Mouse (Mus musculus) thymus, postnatal 36 days (tissue): ENCODE data around the gene Gpam.

Experiments used
- DNase-seq, 2 experiments: peaks; one replicate each; pipeline ENCODE4 v3.0.0; 2022; ENCODE audit warnings: mixed read lengths in 2 of 2

The Gpam gene

DNA sequence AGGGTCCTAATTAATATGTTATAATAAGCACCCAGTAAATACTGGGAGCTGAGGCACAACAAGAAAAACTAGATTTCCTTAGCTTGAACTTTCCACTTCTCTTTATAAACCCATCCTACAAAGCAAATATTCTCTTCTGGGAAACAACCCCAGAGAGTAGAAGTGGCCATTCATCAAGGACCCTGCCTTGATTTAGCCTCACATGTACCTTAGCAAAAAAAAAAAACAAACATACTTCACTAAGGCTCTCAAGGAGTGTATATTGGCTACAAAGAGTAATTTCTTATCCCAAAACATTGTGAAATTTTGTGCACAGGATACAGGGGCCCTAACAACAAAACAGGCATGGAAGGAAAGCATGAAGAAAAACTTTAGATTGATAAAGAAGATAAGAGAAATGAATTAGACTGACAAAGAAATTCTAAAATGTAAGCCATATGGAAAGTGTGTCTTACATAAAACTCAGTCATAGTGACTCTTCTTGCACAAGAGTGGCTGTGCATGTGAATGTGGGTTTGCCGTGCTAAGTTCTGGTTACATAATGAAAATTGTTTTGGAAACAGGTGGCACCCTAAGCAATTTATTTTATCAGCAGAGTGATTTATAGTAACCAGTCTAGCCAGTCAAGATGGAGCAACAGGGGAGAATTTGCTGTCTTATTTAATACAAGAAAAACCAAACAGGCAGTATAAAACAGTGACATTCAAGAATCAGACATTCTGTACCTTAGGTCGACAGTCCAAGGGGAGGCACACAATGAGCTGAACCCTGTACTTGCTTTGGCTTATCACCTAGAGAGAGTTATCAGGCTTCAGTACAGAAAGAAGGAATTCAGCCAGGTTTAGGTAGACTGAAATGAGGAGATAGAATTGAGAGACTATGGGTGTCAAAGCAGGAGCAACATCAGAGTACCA, 26.6 kb downstream of the Gpam start:
- DNase-seq: no peak

DNA sequence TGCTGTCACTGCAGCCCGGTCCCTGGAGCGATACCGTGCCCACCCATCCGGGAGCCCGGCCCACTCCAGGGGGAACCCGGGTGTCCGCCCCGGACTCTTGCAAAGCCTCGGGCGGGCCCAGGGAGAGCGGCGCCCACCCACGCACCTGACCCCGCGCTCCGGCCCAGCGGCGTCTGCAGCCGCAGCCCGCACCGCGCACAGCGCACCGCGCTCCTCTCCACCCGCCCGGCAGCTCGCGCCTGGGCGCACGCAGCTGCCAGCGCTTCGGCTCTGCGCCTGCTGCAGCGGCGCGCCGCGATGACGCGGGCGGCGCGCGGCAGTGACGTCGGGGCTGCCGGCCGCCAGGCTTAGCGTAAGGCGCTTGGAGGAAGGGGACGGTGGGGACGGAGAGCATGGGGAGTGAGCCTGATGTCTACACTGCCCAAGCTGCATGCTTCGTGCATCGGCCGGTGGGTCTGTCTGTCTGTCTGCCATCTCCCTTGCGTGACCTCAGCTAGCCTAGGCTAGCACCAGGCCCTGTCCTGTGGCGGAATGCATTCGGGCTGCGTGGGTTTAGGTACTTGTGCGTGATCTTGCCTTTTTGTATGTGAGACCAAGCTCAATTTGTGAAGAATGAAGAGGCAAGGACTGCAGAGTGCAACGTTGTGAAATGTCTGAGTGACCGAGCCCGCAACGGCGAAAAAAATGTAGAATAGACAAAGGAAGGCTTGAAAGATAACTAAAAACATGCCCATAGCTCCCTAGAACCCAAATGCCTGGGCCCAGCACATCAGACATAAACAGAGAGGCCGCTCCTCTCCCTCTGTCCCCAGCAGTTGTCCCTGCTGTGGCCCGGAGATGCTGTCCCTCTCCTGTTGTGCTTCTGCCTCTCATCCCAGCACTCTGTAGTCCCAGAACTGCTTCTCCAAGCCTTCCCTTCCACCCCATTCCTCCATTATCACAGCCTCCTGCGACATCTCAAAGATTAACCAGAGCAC, 27.6 kb downstream of the Gpam start:
- DNase-seq: peak; percentile 78 to 82

DNA sequence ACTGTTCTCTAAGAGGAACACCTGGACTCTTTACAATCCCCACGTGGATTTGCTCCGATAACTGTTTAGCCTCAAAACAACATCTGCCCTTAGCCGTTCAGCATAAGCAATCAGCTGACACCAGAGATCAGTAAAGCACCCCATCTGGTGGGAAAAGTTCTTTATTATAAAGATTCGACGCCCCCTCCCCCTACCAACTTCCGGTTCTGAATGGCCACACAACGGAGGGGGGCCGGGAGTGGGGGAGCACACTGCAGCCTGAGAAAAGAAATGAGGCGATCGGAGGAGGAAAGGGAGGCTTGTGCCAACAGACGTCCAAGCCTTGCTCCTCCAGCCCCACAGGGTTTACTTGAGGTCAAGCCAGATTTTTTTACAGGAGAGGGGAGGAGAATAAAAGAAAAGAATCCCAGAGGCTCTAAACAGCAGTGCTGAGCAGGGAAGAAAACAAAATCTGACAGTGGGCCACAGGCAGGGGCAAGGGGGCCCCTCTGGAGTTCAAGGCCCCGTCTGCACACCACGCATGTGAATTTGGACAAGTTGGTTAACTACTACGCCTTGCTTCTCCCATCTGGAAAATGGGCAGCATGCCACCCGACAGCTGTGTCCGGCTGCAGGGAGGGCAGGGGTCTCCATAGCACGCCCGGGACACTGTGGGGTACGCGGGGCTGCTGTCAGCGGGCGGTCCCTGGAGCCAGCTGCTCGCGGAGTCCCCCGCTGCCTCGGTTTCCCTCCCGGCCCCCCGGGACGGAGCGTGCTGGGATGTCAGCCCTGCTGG, 28.4 kb downstream of the Gpam start:
- peak; percentile 9 to 16 for DNase-seq

DNA sequence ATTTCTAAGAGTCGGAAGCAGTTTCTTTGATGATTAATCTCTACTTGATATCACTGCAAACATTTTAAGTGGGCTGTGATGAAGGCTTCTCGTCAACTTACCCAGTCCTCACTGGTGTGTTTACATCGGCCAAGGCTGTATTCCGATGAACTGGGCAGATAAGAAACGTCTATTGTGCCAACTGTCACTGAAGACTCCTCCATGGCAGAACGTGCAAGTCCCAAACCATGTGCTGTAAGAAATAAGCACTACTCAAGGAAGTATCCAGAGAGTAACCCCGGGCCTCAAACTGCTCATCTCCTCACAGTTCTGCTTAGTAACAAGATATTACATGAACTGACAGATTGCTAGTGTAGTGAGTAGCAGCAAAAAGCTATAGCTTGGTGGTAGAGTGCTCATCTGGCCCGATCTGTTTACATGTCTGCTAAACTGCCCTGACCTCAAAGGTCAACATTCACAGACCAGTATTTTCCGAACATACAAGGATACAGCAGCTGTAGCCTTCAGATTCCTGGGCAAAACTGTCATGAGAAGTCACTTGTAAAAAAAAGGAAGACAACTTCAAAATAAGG, 29.6 kb downstream of the Gpam start:
- no peak for DNase-seq

DNA sequence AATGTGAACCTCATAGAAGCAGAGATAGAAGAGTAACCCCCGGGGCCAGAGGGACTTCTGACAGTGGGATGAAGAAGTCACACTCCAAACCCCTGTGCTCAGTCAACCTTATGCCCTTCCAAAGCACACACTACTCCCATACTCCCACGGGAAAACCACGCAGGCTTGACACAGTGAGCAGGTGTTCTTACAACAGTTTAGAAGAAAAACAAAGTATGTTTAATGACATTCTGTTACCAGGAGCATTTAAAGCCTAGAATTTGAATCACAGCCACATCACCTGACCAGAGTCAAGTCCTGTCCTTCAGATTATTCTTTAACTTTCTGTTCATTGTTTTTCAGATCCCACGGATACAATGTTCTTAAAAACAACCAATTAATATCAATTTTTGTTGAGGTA, 30.4 kb downstream of the Gpam start:
- DNase-seq: no peak

DNA sequence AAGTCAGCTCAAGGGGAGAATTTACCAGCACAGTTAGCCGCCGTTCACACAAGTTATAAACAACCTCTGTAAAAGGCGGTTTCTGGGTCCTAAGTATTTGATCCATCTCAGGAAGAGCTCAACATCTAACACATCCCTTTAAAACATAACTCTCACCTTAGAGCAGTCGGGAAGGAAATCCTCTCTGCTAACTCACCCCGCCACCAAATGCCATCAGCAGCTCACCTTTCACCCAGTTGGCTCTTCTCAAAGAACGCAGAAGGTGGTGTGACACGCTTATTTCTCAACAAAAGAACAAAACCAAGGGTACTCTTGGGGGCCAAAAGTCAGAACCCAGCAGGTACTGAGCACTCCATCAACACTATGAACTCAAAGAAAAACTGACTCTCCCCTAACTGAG, 31.5 kb downstream of the Gpam start:
- no peak for DNase-seq

DNA sequence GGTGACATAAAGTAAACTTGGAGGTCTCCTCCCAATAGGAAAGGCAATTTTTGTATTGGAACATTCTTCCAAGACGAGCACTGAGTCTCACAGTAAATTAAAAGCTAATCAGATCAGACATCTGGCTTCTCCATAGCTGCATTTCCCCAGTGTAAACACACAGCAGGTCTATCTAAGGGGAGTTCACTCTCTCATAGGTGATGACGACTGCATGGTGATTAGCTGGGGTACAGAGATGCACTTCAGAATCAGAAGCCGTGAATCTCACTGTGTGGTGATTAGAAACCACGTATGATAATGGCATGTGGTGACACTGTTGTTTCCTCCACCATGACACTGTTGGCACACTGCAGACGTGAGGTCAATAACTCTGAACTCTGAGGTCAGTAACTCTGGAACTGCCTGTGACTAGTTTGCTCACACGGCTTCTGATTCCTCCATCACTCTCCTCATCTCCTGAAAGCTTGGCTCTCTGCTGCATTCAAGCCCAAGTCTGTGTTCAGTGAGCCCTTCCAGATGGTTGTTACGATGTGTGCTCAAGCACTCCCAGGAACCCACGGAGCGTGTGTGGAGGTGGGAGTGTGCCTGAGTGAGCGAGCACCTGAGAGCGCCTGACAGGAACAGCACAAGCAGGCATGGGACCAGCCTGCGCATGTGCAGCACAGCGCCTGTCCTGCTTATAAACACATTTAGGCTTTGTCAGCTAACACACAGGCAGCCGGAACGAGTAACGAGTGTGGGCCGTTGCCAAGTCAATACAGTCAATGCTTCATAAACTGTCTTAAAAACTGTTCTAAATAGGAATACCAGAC, 35.2 kb downstream of the Gpam start:
- no peak for DNase-seq

DNA sequence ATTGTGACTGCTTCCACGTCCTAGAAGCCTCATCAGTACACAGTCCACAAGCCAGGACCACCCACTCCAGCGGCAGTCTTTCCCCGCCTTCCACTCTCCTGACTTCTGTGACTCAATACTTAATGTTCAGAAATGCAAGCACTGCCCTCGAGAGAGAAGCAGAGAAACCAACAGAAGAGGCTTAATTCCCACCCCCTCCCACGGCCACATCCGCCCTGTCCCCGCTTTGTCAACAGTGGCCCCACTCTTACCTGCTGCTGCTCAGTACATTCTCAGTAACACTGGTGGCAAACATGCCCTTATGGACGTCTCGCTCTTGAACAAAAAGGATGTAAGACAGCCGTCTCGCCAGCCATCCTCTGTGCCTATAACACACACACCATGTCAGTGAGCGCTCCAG, 36.2 kb downstream of the Gpam start:
- DNase-seq: no peak

DNA sequence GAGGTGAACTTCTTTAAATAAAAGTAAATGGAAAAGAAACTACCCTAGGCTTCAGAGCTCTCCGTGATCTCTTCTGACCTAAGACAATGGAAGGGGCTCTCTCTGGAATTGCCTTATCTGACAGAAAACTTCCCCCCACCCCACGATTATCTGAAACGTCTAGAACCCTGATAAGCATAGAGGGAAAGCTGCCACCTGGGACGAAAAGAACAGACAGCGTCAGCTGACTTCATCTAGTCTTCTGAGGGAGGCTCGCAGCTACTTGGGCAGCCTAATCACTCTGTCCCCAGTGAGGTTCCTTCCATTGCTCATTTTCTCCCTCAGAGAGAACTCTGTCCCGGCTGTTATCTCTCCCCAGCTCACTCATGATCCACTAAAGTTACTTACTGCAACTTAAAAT, 36.9 kb downstream of the Gpam start:
- DNase-seq: no peak

DNA sequence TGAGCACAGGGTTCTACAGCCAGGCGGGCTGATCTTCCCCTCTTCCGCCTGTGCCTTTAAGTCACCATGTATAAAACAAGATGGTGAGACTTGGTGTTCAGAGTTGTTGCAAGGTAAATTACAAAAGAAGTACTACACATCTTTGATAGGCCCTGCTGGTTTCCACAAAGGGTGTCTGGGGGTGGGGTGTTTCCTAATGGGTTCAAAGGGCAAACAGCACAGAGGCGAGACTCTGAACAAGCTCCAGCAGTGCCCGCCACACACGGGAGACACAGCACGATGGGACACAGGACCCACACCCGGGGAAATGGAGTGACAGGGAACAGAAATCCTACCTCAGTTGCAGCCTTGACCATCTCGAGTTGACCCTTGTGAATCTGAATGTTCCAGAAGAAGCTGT, 39.3 kb downstream of the Gpam start:
- no peak for DNase-seq

DNA sequence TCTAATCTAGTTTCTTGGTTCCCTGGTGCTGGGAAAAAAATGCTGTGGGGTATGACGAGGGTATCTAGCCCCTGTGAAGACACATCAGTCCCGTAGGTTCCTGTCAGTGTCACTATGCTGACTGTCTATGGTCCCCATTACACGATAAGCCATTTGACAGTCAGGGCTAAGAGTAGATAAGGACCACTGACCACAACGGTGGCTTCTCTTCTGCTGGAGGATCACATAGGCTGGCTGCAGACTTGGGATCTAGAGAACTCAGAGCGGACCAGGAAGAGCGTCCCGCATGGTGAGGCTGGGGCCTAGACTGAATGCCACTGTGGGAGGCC, 41.2 kb downstream of the Gpam start:
- no peak for DNase-seq

DNA sequence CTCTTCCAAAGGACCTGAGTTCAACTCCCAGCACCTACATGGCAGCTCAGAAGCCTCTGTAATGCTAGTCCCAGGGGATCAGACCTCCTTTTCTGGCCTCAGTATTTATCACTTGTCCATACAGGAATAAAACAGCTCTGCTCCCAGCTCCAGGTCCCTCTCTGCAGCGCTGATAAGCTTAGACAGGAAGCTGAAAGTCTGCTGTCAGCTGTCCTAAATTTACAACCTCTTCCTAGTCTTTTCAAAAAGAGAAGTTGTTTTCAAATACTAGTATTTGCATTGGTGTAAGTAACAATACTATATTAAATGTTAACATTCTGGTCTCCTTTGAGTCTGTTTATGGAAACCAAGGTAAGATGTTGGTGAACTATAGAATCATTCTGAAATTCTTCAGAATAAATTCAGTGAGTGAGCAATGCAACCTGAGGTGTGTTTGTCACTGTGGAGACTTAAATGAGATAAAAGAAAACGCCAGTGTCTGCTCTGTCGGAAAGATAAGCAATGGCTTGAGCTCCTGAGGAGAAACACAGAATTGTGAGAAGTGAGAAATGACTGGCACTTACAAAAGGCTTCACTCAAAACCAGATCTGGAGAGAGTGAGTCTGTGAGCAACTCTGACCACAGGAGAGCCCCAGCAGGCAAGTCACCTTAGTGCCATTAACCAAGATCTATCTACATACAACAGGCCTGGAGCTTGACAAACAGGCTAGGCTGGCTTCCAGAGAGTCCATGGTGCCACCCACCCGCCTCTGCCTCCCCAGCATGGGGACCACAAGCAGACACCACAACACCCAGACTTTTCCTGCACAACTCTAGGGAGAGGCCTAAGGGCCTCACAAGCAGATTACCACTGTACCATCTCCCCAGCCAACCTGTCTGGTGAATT, 41.8 kb downstream of the Gpam start:
- no peak for DNase-seq

DNA sequence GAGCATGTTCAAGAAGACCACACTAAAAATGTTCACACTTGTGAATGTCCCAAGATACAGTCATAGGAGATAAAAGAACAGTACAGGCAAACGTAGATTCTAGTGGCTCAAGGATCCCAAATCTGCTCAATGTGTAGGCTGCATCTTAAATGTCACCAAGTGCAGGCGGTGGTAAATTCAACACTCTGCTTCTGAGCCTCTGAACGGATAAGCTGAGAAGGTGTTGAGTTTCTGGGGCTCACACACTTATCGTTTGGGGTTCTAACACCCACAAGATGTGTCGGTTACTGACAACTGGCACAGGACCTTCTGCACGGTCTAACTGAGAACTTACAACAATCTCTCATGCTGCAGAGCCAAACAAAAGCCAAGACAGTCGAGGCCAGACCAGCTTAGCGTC, 50.2 kb downstream of the Gpam start:
- no peak for DNase-seq

DNA sequence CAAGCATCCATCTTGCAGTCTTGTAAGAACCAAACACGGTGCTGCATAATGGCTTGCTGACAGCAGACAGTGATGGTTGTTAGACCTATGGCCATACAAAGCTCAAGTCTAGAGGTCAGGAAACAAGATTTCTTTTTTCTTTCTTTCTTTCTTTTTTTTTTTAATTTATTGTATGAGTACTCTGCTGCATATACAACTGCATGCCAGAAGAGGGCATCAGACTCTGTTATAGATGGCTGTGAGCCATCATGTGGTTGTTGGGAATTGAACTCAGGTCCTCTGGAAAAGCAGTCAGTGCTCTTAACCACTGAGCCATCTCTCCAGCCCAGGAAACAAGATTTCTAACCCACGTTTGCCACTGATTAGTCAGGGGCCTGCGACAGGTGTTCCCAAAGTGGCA, 54.0 kb downstream of the Gpam start:
- no peak for DNase-seq

DNA sequence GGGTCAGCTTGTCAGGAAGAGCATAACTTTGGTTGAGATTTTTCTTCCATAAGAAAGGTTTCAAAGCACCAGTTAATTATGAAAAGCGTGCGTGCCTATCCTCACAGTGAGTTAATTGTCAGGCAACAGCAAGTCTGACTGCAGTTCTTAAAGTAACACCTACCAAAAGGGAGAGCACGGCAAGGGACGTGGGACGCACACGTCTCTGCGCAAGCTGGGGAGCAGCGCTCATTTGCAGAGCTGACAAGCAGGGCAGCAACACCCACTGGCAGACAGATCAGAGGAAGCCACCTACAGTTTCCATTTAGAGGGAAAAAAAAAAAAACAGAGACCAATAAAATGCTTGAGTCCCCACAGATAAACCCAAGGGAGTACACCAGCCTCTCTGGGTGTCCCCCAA, 58.0 kb downstream of the Gpam start:
- no peak for DNase-seq

DNA sequence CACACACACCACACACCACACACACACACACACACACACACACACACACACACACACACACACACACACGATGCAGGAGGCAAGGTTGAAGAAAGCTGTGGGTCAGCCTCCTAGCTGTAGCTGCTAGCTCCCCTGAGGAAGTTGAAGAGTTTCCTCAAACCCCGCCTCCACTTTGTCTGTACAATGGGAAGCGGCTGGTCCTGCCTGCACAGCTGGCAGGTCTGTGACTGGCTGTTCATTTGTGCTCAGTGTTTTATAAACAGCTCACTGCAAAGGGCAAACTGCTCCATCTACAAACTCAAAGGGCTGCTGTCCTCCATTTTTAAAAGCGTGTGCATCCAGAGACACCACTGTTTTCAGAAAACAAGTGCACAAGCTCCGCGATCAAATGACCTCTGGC, 63.8 kb downstream of the Gpam start:
- DNase-seq: peak; percentile 16 to 36

DNA sequence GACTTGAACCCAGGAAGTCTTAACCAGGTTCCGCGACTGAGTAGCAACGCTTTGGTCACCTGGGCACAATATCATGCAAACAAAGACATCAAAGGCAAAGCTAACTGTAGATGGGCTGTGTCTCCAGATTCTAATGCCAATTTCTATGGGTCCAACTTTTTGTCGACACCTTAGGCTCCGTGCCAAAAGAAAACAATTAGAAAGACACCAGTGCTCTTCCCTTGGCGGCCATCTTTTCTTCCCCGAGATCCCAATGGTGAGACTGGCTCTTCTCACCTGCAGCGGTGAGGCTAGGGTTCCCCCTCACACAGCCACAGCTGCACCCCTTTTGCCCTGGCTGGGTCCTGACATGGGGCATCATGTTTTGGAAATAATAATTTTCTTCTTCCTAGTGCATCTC, 64.5 kb downstream of the Gpam start:
- DNase-seq: no peak

DNA sequence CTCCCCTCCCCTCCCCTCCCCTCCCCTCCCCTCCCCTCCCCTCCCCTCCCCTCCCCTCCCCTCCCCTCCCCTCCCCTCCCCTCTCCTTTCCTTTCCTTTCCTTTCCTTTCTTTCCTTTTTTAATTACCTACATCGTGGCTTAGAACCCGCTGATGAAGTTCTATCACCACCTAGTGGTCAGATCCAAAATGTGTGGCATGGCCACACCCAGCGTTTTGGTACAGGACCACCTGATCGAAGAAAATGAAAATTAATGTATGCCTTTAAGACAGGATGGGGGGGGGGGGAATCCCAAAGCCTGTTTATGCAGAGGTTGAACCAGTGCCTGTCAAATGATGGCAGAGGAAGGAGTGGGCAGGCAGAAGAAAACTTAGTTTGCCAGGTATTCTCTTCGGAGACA, 65.1 kb downstream of the Gpam start:
- DNase-seq: peak; percentile 20 to 26

DNA sequence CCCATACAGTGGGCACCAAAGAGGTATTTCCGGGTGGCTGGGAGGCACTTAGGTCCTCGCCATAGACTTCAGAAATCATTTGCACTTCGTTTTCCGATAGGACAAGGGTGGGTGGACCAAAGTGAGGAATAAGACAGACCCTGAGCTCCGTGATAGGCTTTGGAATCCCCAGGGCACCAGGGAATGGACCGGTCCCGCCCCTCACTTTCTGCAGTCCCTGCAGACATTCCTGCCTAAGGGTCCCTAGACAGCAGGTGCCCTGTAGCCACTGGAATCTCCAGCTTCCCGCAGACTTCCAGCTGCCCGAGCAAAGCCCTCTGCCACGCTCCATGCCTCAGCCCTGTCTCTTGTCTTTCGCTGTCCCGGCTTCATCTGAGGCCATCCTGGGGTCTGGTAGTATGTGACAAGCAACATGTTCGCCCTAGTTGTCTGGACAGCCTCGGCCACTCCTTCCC, 65.6 kb downstream of the Gpam start:
- peak; percentile 5 to 6 for DNase-seq

DNA sequence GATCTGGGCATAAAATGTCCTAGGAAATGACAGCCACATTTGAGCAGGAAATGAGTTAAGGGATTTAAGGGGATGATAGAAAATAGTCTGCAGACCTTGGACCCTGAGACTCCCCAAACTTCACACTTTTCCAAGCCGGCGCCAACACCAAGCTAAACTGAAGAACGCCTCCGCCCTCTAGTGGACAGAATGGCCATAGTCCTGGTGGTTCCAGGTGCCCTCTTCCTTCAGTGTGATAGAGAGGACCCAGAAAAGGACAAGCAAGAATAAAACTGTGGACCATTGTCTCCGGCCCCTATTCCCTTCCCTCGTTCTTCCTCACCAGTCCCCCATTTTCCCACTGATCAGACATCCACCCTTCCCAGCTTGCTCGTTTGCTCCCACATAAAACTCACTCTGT, 66.1 kb downstream of the Gpam start:
- DNase-seq: peak; percentile 38 to 52

DNA sequence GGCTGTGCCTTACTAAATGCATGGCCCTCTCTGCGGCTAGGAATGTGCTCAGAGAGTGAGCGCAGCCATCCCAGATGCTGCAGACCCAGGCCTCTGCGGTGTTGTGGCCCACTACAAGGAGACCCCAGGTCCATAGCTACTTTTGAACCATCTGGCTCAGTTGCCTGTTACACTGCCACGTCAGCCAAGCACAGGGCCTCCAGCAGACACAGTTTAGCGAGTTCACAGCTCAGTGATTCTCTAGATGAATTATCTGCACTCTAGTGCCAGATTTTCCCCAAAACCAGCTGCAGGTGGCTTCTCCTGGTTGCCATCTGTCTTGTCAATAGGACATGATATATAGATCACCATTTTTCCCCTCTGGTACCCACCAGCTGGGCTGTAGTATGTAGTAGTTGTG, 69.6 kb downstream of the Gpam start:
- no peak for DNase-seq
